Mouse (Mus musculus) splenic B cell, adult 2 months (primary cell): ENCODE data around the gene Lyrm9.

Experiments used
- DNase-seq: peaks from one replicate; pipeline ENCODE4 v3.0.0-alpha.2; 2011; ENCODE audit warnings: low read depth, low spot score
- H3K27me3 ChIP-seq: 2 replicates; pipeline ENCODE4 v1.6.1; 2012; ENCODE audit warnings: mild to moderate bottlenecking, low read length, moderate library complexity, mixed read lengths; ENCODE audit not compliant: control insufficient read depth, poor library complexity, insufficient read depth, severe bottlenecking
- H3K36me3 ChIP-seq: 2 replicates; pipeline ENCODE4 v1.6.1; 2012; ENCODE audit warnings: mild to moderate bottlenecking, low read length, moderate library complexity, mixed read lengths; ENCODE audit not compliant: control insufficient read depth, poor library complexity, insufficient read depth, severe bottlenecking

The Lyrm9 gene

DNA sequence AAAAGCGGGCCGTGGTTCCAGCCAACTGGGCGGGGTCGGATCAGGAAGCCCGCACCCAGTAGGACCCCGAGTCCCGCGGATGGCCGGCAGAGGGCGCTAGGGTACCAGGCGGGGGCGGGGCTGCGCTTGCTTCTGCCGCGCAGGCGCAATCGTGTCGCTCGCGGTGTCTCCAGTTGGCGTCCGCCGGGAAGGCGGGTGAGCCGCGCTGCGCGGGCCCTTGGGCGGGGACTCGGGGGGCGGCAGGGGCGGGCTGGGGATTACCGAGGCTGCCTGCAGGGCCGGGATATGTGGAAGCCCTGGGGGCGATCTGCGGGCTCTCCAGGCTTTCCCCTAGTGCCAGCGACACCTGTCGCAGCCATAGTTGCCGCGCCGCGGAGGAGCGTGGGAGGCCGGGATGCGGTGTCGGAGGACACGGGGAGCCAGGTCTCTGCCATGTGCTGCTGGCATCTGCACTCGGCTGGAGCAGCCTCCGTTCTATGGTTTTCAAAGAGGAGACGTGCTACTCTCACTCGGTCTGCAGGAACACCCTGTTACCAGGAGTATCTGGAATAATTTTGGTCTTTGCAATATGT is at the start of gene Lyrm9:
Lyrm9 (plus strand) TSS at position 143 of the 572 bp plus-strand sequence.
- no peaks in the 10 kb centered on the region for H3K36me3 ChIP-seq
- H3K27me3 ChIP-seq = no peaks in the 10 kb centered on the region
- peak; percentile 94 for DNase-seq

- no peak for DNase-seq
- H3K36me3 ChIP-seq = no peaks in the 10 kb centered on the region
These were observed 48.3 kb upstream of the Lyrm9 start for GRCm38 (mm10) chr11:78777851-78778680.

GRCm38 (mm10) chr11:78780002-78780401 is 46.4 kb upstream of the Lyrm9 start:
- no peaks in the 10 kb centered on the region for H3K36me3 ChIP-seq
- no peaks in the 10 kb centered on the region for H3K27me3 ChIP-seq
- DNase-seq = no peak

More at GRCm38 (mm10) chr11:78777851-78778680, 48.3 kb upstream of the Lyrm9 start:
- no peaks in the 10 kb centered on the region for H3K27me3 ChIP-seq

DNA sequence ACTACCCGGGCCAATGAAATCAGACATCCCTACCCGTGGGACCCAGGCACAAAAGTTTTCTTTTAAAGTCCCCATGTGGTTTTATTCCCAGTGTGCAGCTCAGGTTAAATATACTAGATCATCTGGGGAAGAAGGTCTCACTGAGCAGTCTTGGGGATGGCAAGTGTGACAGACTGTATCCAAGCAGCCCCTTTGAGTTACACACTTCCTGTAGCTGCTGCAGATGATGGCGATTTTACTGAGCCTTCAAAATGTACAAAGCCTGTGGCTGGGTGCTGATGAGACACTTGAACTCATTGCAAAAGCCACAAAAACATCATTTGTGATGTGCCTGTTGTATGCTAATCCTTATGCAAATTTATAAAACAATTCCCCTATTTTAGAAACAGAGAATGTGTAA is 45.8 kb upstream of the Lyrm9 start:
- no peaks in the 10 kb centered on the region for H3K36me3 ChIP-seq
- DNase-seq = no peak
- H3K27me3 ChIP-seq = no peaks in the 10 kb centered on the region

DNA sequence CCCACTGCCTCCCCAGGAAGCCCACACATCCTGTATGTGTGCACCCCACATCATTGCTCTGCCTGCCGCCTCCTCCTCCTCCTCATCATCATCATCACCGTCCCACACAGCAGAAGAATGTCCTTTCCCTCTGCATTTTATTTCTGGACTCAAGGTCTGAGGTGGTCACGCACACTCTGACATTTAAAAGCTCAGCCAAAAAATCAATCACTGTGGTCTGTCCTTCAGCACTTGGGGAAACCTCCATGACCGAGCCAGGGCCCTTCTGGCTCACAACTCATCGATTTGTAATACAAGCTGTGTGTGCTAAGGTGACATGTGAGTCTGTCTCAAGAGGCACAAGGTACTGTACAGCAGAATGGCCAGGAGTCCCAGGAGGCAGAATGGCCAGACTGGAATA is 44.1 kb upstream of the Lyrm9 start:
- DNase-seq = no peak
- no peaks in the 10 kb centered on the region for H3K27me3 ChIP-seq

GRCm38 (mm10) chr11:78782791-78783347 is 43.5 kb upstream of the Lyrm9 start:
- no peak for DNase-seq
- Histone ChIP-seq H3K27me3 (no peaks in the 10 kb centered on the region), H3K36me3 (no peaks in the 10 kb centered on the region)

More for the DNA sequence above, 44.1 kb upstream of the Lyrm9 start:
- no peaks in the 10 kb centered on the region for H3K36me3 ChIP-seq

GRCm38 (mm10) chr11:78786013-78786431 is 40.4 kb upstream of the Lyrm9 start:
- DNase-seq = no peak

DNA sequence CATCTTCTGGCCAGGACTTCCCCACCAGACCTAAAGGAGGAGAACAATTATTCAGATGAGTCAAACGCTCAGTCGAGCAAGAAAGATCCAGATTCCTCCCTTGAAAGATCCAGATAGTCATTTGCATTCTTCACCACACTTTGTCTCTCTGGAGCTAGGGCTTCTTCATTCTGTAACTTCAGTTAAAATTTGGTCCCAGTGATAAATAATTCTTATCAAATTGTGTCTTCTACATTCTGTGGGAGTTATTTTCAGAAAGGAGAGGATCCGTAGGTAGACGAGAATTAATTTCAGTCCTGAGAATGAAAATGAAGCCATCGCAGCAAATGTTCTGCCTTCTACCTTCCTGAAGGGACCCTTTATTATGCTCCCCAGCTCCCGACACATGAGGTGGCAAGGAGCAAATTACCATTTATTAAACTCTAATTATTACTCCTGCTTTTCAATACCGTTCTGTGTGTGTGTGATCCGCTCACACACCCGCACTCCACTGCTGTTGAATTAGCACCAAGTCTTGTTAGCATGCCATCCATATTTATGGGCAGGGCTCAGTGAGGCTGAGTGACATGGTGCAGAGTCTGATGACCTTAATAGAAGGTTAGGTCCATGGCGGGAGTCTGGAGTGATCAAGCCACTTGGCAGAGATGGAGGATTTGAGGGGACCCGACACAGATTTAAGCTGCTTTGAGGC is 36.9 kb upstream of the Lyrm9 start:
- no peaks in the 10 kb centered on the region for H3K27me3 ChIP-seq
- no peak for DNase-seq
- H3K36me3 ChIP-seq = no peaks in the 10 kb centered on the region

More at GRCm38 (mm10) chr11:78786013-78786431, 40.4 kb upstream of the Lyrm9 start:
- Histone ChIP-seq H3K27me3 (no peaks in the 10 kb centered on the region), H3K36me3 (no peaks in the 10 kb centered on the region)

DNA sequence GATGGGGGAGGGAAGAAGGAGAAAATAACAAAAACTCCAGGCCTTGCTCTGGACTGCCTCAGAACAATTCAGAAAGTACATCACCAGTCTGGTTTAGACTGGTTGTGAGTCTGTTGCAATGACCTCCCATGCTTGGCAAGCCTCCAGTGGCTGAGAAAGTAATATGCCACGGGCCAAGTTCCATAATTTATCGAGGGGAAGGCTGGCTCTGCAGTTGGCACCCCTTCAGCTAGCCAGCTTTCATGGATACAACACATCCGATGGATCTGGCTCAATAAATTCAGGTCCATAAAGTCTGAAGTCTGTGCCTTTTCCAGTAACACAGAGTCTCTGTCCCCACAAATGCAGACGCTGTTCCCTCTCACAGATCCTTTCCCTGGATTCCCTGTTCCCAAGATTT is 34.8 kb upstream of the Lyrm9 start:
- no peak for DNase-seq
- Histone ChIP-seq H3K36me3 (no peaks in the 10 kb centered on the region), H3K27me3 (no peaks in the 10 kb centered on the region)

- Histone ChIP-seq H3K27me3 (no peaks in the 10 kb centered on the region), H3K36me3 (no peaks in the 10 kb centered on the region)
- peak; percentile 21 for DNase-seq
These were observed 34.3 kb upstream of the Lyrm9 start for GRCm38 (mm10) chr11:78792055-78792454.

DNA sequence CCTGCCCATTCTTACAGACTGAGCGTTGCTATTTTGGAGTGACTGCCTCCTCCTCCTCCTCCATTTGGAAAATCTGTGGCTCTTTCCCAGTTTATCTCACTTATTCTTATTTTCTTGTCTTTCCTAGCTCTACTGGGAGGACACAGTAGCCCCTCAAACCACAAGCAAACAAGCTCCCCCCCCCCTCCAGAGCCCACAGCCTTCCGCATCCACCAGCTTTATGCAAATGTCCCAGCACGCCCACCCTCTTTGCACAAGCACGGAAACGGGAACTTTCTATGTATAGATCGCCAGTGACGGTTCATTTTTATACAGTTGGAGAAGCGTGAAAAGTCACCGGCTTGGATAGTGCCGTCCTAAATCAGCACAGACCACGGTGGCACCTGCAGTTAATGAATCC is 33.9 kb upstream of the Lyrm9 start:
- peak; percentile 66 for DNase-seq
- Histone ChIP-seq H3K36me3 (no peaks in the 10 kb centered on the region), H3K27me3 (no peaks in the 10 kb centered on the region)

DNA sequence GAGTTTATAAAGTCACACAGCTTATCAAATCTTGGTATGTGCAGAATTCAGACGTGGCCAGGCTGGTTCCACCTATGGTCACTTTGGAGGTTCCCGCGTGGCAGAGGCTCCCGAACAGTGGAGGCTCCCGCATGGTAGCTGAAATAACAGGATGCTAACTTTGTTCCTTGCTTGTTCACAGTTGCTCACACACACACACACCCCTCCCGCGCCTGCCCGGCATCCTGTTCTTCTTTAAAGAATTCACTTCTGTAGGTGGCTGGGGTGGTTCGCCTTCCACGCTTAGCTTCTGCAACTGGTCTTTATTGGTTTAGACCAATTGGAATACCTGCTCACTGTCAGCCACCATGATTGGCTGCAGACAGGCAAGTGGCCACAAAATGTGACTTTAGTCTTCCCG is 33.3 kb upstream of the Lyrm9 start:
- no peaks in the 10 kb centered on the region for H3K27me3 ChIP-seq
- no peaks in the 10 kb centered on the region for H3K36me3 ChIP-seq
- peak; percentile 6 for DNase-seq

DNA sequence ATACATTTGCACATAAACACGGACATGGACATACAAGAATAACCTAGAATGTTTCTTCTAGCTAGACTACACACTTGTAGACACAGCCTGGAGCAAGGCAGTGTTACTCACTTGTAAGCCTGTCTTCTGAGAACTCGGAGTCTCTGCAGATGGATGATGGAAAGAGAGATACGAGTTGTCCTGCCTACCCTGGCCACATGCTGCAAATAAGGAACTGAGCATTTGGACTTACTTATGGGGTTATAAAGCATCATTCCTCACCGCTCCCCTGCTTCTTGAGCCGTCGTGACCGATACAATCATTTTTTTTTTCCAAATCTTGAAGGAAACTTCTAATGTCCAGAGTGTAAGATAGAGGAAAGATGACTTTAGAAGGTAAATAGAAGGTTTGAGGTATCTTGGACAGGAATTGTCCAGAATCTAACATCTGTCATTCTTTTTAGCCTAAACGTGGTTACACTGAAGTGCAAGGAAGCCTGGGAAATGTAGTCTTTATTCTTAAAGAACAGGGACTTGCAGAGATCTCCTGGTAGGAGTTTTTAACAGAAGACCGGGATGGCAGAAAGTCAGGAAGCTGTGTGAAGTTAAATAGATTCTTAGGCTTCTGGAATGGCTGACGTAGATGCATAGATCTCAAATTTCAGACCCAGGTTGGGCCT is 30.2 kb upstream of the Lyrm9 start:
- no peak for DNase-seq
- Histone ChIP-seq H3K36me3 (no peaks in the 10 kb centered on the region), H3K27me3 (no peaks in the 10 kb centered on the region)

DNA sequence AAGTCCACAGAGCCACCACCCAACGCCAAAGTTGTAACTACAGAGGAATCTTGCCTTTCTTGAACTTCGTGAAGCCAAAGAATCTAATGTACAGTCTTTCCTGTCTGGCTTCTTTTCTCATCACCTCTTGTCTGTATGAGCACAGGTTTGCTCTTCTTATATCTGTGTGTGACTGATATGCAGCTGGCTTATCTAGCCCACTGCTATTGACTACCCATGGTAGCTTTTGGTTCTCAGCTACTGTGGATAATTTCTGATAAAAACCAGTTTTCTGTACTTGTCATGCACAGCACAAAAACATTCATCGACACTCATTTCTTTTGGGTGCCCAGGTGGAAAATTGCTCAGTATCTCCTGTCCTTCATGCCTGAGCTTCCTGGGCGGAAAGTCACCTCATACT is 25.3 kb upstream of the Lyrm9 start:
- H3K36me3 ChIP-seq = no peaks in the 10 kb centered on the region
- no peaks in the 10 kb centered on the region for H3K27me3 ChIP-seq
- no peak for DNase-seq
